Mouse (Mus musculus): Measurements from ENCODE around the gene Cdadc1.

Gene Cdadc1

GRCm38 (mm10) chr14:59543956-59544355 is 53.8 kb downstream of the Cdadc1 start:
- DNase-seq (ENCODE audit: low read depth), result peak; percentile 40

- no peak for DNase-seq (ENCODE audit: low read depth)
These were observed 54.5 kb downstream of the Cdadc1 start for GRCm38 (mm10) chr14:59543158-59543826.

GRCm38 (mm10) chr14:59540761-59541160 is 57.0 kb downstream of the Cdadc1 start:
- DNase-seq (ENCODE audit: low read depth), result no peak

GRCm38 (mm10) chr14:59540230-59540629 is 57.5 kb downstream of the Cdadc1 start:
- no peak for DNase-seq (ENCODE audit: low read depth)

- DNase-seq (ENCODE audit: low read depth), result no peak
These were observed 59.8 kb downstream of the Cdadc1 start for GRCm38 (mm10) chr14:59537829-59538432.

GRCm38 (mm10) chr14:59533908-59534307 is 63.9 kb downstream of the Cdadc1 start:
- no peak for DNase-seq (ENCODE audit: low read depth)

- no peak for DNase-seq (ENCODE audit: low read depth)
These were observed 64.8 kb downstream of the Cdadc1 start for GRCm38 (mm10) chr14:59532986-59533385.

GRCm38 (mm10) chr14:59530801-59531200 is 67.0 kb downstream of the Cdadc1 start:
- no peak for DNase-seq (ENCODE audit: low read depth)

- no peak for DNase-seq (ENCODE audit: low read depth)
These were observed 71.9 kb downstream of the Cdadc1 start for GRCm38 (mm10) chr14:59525843-59526242.

- peak; percentile 27 for DNase-seq (ENCODE audit: low read depth)
These were observed 83.8 kb downstream of the Cdadc1 start for GRCm38 (mm10) chr14:59513922-59514444.

Data from fibroblast of lung, adult 2 months (primary cell).